Comparison of ENCODE assay signal across 25 mouse cellular contexts in the genomic region with DNA sequence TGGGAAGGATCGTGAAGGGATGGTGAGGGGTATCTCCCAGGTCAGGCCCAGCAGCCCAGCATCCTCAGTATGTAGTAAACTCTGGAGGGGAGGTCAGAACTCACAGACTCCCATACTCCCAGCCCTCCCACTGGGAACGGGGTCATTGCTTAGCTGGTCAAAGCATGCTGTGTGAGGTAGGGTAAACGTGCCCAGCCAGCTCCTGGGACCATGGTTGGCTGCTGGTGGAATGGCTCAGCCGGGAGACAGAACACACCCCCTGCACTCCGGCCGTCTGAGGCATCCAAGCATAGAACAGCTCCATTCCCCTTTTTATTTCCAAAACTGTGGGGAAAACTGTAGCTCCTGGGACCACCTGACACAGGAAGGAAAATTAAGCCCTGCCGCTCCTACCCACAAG. TPM values are rescaled to one million over a fixed set of nuclear protein-coding genes. Genes with fewer than 3 reads are reported as not detected.
DNase-seq lines count a peak whose midpoint lies in the region; ATAC-seq and TF ChIP-seq lines count a peak whose summit lies in the region.
"Had no signal": no experiment of that assay in that cellular context is flagged by ENCODE, and none has a peak within 500 bp of the region (broad histone marks: within the 10 kb centered on the region; RNA-seq: fewer than 3 reads in every experiment).

No protein-coding gene starts in this region.

- intact Hi-C loops in gastrocnemius, adult 2 months (cut with DNase I): no loop called here

- ATAC-seq in kidney, embryonic 14.5 days (ENCODE audit: low FRiP score, low TSS enrichment): peak; percentile 53
- ATAC-seq in hindbrain, embryonic 16.5 days: no peak
- ATAC-seq: forebrain, postnatal 0 days; liver, postnatal 0 days; midbrain, embryonic 13.5 days had no signal

- H3K4me2 ChIP-seq in kidney, embryonic 14.5 days (replicated peaks; ENCODE audit: low read depth, low read length): peak overlapping the region; percentile 70
- no peak overlapping the region for H3K4me2 ChIP-seq in hindbrain, embryonic 16.5 days (ENCODE audit: low read length)
- H3K4me2 ChIP-seq: heart, embryonic 15.5 days; midbrain, embryonic 13.5 days; neural tube, embryonic 15.5 days had no signal

- H3K4me3 ChIP-seq in gastrocnemius, adult 2 months: no peak overlapping the region
- peak overlapping the region; percentile 48 for H3K4me3 ChIP-seq in kidney, embryonic 14.5 days (ENCODE audit: low read length)
- H3K4me3 ChIP-seq in hindbrain, embryonic 16.5 days (ENCODE audit: low read length): no peak overlapping the region
- H3K4me3 ChIP-seq: heart, adult 2 months; midbrain, embryonic 13.5 days; myocyte; neural tube, embryonic 15.5 days had no signal

- 20% methylated on average over 7 of the region's 7 CpGs for WGBS in kidney, embryonic 14.5 days
- 46% methylated on average over 7 of the region's 7 CpGs for WGBS in hindbrain, embryonic 16.5 days

- peak; percentile 5 for DNase-seq in gastrocnemius, adult 2 months
- no peak for DNase-seq in gastrocnemius, postnatal 10 days
- DNase-seq in kidney, postnatal 4 days: peak; percentile 65 to 82
- DNase-seq in adrenal gland, postnatal 25 days: no peak
- DNase-seq in embryo, embryonic 9.5 days (ENCODE audit: extremely low spot score): no peak
- no peak for DNase-seq in urinary bladder, postnatal 10 days (ENCODE audit: low spot score)
- DNase-seq: cerebellum, postnatal 10 days; forebrain, postnatal 0 days; gastrocnemius, postnatal 14 days; heart, adult 2 months; layer of hippocampus, adult 9-11 months; liver; liver, postnatal 0 days; lung, postnatal 36 days; right cerebral cortex, postnatal 4 days; thymus, adult 2 months had no signal

- no peaks in the 10 kb centered on the region for H3K9me3 ChIP-seq in kidney, embryonic 14.5 days (ENCODE audit: control insufficient read depth, low read length)
- H3K9me3 ChIP-seq in hindbrain, embryonic 16.5 days (ENCODE audit: control insufficient read depth, low read length): no peaks in the 10 kb centered on the region
- H3K9me3 ChIP-seq: heart, embryonic 15.5 days; midbrain, embryonic 13.5 days; neural tube, embryonic 15.5 days had no signal

- no peak overlapping the region for H3K27ac ChIP-seq in gastrocnemius, adult 2 months
- H3K27ac ChIP-seq in kidney, embryonic 14.5 days (ENCODE audit: low read depth, low read length): peak overlapping the region; percentile 91
- no peak overlapping the region for H3K27ac ChIP-seq in hindbrain, embryonic 16.5 days (ENCODE audit: low read depth, low read length)
- H3K27ac ChIP-seq: heart, adult 2 months; heart, embryonic 15.5 days; midbrain, embryonic 13.5 days; neural tube, embryonic 15.5 days had no signal

- peaks cover 46% of the 10 kb centered on the region for H3K27me3 ChIP-seq in kidney, embryonic 14.5 days (ENCODE audit: control insufficient read depth, insufficient read depth, low read length)
- H3K27me3 ChIP-seq in hindbrain, embryonic 16.5 days (replicated peaks; ENCODE audit: control insufficient read depth, insufficient read depth, low read length): peaks cover 56% of the 10 kb centered on the region

- TF ChIP-seq CTCF in gastrocnemius, adult 2 months (IDR thresholded peaks at IDR 0.05): no peak

- H3K9ac ChIP-seq in kidney, embryonic 14.5 days (ENCODE audit: low read depth, low read length): 0 out of 2 replicates have a peak overlapping the region, but pooled peaks have one; percentile 42
- no peak overlapping the region for H3K9ac ChIP-seq in hindbrain, embryonic 16.5 days (ENCODE audit: low read depth, low read length)
- H3K9ac ChIP-seq: forebrain, postnatal 0 days; heart, embryonic 15.5 days; liver, postnatal 0 days; midbrain, embryonic 13.5 days; neural tube, embryonic 15.5 days had no signal

- H3K36me3 ChIP-seq in kidney, embryonic 14.5 days (ENCODE audit: control insufficient read depth, insufficient read depth, low read length): no peaks in the 10 kb centered on the region
- H3K36me3 ChIP-seq in hindbrain, embryonic 16.5 days (ENCODE audit: control insufficient read depth, insufficient read depth, low read length): no peaks in the 10 kb centered on the region
- H3K36me3 ChIP-seq: heart, embryonic 15.5 days; midbrain, embryonic 13.5 days; neural tube, embryonic 15.5 days had no signal

- H3K4me1 ChIP-seq in kidney, embryonic 14.5 days (ENCODE audit: control insufficient read depth, insufficient read depth, low read length): peaks cover 23% of the 10 kb centered on the region; the same call in 1 of the 2 replicates
- H3K4me1 ChIP-seq in hindbrain, embryonic 16.5 days (ENCODE audit: control insufficient read depth, insufficient read depth, low read depth, low read length): peaks cover 15% of the 10 kb centered on the region

RNA-seq across cellular contexts. Expression of a gene that starts 2.3 kb away (rescaled TPM):
- not detected for total RNA-seq in gastrocnemius, adult 2 months (2021)
- not detected for total RNA-seq in gastrocnemius, postnatal 10 days (2021)
- 11.1 and 11.8 TPM in 2 replicates for polyA plus RNA-seq in kidney, embryonic 14.5 days (2014; fragmentation: Nextera tagmentation; extraction: Ambion mirVana)
- total RNA-seq in adrenal gland, postnatal 25 days (2021): not detected in 2 replicates
- polyA plus RNA-seq in hindbrain, embryonic 16.5 days (2015; fragmentation: Nextera tagmentation; extraction: Ambion mirVana): 0.11 and 0.20 TPM in 2 replicates
- total RNA-seq: forebrain, postnatal 0 days; gastrocnemius, postnatal 14 days; heart, adult 2 months; hematopoietic stem cell, adult 5-6 weeks; left cerebral cortex, adult 8-10 months; MEL had no signal
- polyA plus RNA-seq: midbrain, embryonic 13.5 days; myocyte had no signal

RNA-seq across cellular contexts. Expression of a gene that starts 9.7 kb away (rescaled TPM):
- total RNA-seq in gastrocnemius, adult 2 months (2021): 1 to 10 TPM; 2.0 to 2.3 TPM
- 1 to 10 TPM; 1.6 to 2.7 TPM for total RNA-seq in gastrocnemius, postnatal 10 days (2021)
- polyA plus RNA-seq in kidney, embryonic 14.5 days (2014; fragmentation: Nextera tagmentation; extraction: Ambion mirVana): 7.6 and 9.2 TPM in 2 replicates
- total RNA-seq in adrenal gland, postnatal 25 days (2021): 13.1 and 16.4 TPM in 2 replicates
- polyA plus RNA-seq in hindbrain, embryonic 16.5 days (2015; fragmentation: Nextera tagmentation; extraction: Ambion mirVana): 3.4 and 3.5 TPM in 2 replicates

RNA-seq across cellular contexts. Expression of a gene that starts 43.5 kb away (rescaled TPM):
- 10 to 100 TPM; 42.4 to 53.6 TPM for total RNA-seq in gastrocnemius, adult 2 months (2021)
- 10 to 100 TPM; 44.9 to 50.4 TPM for total RNA-seq in gastrocnemius, postnatal 10 days (2021)
- 159 and 182 TPM in 2 replicates for polyA plus RNA-seq in kidney, embryonic 14.5 days (2014; fragmentation: Nextera tagmentation; extraction: Ambion mirVana)
- 97.8 and 144 TPM in 2 replicates for total RNA-seq in adrenal gland, postnatal 25 days (2021)
- 62.0 and 75.4 TPM in 2 replicates for polyA plus RNA-seq in hindbrain, embryonic 16.5 days (2015; fragmentation: Nextera tagmentation; extraction: Ambion mirVana)

RNA-seq across cellular contexts. Expression of a gene that starts 47.8 kb away (rescaled TPM):
- 1 to 10 TPM; 5.8 to 8.0 TPM for total RNA-seq in gastrocnemius, adult 2 months (2021)
- total RNA-seq in gastrocnemius, postnatal 10 days (2021): 1 to 10 TPM; 5.1 to 7.2 TPM
- polyA plus RNA-seq in kidney, embryonic 14.5 days (2014; fragmentation: Nextera tagmentation; extraction: Ambion mirVana): 5.7 and 6.5 TPM in 2 replicates
- 13.1 and 18.4 TPM in 2 replicates for total RNA-seq in adrenal gland, postnatal 25 days (2021)
- 92.7 and 101 TPM in 2 replicates for polyA plus RNA-seq in hindbrain, embryonic 16.5 days (2015; fragmentation: Nextera tagmentation; extraction: Ambion mirVana)

RNA-seq across cellular contexts. Expression of a gene that starts 51.9 kb away (rescaled TPM):
- total RNA-seq in gastrocnemius, adult 2 months (2021): 10 to 100 TPM; 20.9 to 23.7 TPM
- 10 to 100 TPM; 31.6 to 39.9 TPM for total RNA-seq in gastrocnemius, postnatal 10 days (2021)
- polyA plus RNA-seq in kidney, embryonic 14.5 days (2014; fragmentation: Nextera tagmentation; extraction: Ambion mirVana): 31.5 and 36.0 TPM in 2 replicates
- total RNA-seq in adrenal gland, postnatal 25 days (2021): 74.6 and 86.3 TPM in 2 replicates
- polyA plus RNA-seq in hindbrain, embryonic 16.5 days (2015; fragmentation: Nextera tagmentation; extraction: Ambion mirVana): 63.3 and 70.6 TPM in 2 replicates

Comparison
In these comparisons a context has a peak if more than half of its experiments do, and no peak if none do; other contexts are left out.
1. DNase-seq: peak in gastrocnemius, adult 2 months (single experiment) and kidney, postnatal 4 days (2 of 2); none in gastrocnemius, postnatal 10 days (single experiment), adrenal gland, postnatal 25 days (single experiment), embryo, embryonic 9.5 days (single experiment) and urinary bladder, postnatal 10 days (single experiment).